Mouse (Mus musculus) NIH3T3 (cell line): ENCODE results near the gene Krtap5-4.
"Not testable (repeated sequence)": the region's sequence is repeated elsewhere in the genome, so short reads cannot be mapped to it uniquely, and the experiment has no call there.

Experiments used
- DNase-seq: peaks from one replicate; pipeline ENCODE4 v3.0.0-alpha.2; 2012; ENCODE audit warnings: low read depth

Krtap5-4 gene

DNA sequence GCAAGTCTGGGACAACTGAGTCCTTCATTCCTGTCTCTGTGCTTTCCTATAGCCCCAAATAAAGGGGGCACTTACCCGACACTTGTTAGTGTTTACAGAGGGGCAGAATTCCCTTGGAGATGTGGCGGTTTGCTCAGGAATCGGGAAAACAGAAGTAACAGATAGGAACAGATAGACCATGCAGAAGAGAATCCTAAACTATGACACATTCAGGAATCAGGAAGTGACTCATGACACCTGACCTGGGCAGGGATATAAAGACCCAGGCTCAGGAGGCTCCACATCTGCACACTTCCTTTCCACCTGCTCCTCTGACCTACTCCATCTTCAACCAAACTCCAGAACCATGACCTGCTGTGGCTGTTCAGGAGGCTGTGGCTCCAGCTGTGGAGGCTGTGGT lies at the start of gene Krtap5-4:
Krtap5-4 (plus strand) TSS at position 301 of the 400 bp plus-strand sequence.
- DNase-seq: no peak

DNA sequence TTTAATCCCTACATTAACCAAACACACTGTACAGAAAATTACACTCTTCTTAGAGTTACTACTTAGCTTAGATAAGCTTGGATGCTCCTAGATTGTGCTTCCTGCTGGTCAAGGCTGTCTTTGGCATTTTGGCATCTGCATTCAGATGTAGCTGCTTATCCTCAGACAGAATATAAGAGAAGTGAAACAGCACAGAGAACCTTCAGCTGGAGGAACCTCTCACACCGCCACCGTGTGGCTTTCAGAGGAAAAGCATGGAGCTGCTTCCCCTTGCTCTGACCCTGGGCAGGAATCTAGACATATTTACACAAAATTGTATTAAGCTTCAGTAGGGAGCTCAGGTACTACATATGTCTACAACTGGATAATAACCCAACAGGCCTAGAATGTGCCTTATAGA lies 47.8 kb upstream of the Krtap5-4 start:
- DNase-seq: peak; percentile 56

DNA sequence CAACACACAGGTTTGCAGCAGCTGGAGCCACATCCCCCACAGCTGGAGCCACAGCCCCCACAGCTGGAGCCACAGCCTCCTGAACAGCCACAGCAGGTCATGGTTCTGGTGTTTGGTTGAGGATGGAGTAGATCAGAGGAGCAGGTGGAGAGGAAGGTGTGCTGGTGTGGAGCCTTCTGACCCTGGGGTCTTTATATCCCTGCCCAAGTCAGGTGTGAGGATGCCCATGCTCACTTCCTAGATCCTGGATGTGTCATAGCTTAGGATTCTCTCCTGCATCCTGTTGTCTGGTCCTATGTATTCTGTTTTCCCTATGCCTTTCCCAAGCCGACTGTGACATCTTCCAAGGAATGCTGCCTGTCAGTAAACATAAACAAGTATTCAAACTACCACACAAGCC lies 45.1 kb upstream of the Krtap5-4 start, which contains the start of gene Gm2431:
Gm2431 (minus strand) TSS at position 101 of the 400 bp plus-strand sequence.
- DNase-seq: not testable (repeated sequence)

GRCm38 (mm10) chr7:142274263-142274662 lies 29.1 kb upstream of the Krtap5-4 start, which contains the start of gene Gm4559:
Gm4559 (minus strand) TSS chr7:142274363.
- DNase-seq: not testable (repeated sequence)

DNA sequence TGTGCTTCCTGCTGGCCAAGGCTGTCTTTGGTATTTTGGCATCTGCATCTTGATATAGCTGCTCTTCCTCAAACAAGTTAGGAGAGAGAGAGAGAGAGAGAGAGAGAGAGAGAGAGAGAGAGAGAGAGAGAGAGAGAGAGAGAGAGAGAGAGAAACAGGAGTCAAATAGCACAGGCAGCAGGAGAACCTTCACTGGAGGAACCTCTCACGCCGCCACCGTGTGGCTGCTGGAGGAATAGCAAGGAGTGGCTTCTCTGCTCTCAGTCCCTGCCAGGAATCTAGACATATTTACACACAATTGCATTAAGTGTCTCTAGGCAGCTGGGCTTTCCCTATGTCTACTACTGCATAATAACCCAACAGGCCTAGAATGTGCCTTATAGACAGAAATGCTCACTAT lies 25.2 kb upstream of the Krtap5-4 start:
- DNase-seq: peak; percentile 77

DNA sequence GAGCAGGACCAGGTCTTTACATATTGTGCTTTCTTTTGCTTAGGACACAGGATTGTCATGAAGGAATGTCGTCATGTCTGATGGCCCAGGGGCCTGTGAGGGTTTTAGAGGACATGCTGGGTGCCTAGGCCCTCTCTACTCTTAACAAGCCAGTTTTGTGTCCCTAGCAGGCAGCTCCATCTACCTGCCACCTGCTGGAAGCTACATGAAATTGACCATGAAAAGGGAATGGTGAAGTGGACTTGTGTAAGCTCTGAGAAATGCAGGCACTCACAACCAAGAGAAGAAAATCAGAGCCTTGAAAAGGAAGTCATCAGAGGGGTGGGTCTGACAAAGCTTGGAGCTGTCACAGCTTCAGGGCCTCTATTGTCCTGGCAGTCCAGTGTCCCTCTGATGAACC lies 24.1 kb upstream of the Krtap5-4 start:
- DNase-seq: peak; percentile 2

DNA sequence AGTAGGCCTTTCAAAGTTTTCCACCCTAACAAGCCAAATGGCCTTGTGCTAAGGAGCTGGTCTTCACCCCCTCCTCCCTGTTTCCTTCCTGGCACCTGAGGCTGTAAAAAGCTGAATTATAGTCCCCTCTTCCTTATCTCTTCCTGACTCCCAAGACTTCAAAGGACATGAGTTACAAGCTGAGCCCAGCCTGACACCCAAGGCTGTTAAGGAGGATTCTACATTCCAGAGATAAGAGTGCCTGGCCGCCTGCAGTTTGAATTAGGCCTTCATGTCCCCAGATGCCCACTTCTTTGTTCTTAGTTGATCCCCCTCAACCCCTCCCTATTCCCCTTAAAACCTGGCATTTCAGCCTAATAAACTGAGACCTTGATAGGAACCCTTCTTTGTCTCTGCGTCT lies 20.5 kb upstream of the Krtap5-4 start:
- not testable (repeated sequence) for DNase-seq

DNA sequence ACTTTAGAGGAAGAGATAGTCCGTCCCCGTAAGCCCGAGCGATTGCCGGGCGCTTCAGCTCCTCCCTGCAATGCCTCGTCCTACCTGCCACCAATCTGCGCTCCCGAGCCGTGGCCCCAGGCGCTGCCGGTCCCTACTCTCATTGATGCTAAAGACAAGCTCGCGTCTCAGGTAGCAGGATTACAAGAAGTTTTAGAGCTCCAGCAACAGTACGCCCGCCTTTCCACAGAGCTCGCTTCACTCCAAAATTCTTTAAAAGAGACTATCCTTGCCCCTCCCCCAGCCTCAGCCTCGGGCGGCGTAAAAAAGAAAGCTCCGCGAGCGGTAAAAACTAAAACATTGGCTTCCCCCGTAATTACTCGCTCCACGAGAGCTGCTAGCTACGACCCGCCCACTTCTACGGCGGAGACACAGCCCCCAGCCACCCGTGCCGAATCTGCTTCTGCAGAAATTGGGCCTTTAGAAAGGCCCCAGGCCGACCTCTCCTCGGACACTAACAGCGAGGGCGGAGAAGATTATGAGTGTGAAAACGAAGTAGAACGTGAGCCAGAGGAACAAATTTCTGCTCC lies 19.2 kb upstream of the Krtap5-4 start:
- peak; percentile 68 for DNase-seq

DNA sequence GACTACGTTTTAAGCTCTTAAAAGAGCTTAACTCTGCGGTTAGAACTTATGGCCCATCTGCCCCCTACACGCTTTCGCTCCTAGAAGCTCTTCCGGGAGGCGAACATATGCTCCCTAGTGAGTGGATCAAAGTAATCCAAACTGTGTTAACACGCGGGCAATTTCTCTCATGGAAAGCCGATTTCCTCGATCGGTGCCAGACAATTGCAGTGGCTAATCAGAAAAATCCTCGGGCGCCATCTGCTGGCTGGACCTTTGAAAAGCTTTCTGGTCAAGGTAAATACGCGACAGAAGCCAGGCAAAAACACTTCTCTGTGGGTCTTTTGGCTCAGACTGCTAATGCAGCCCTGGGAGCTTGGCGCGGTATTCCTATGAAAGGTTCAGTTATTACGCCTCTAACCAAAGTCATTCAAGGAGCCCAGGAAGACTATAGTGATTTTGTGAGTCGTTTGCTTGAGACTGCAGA lies 18.7 kb upstream of the Krtap5-4 start:
- DNase-seq: peak; percentile 93

DNA sequence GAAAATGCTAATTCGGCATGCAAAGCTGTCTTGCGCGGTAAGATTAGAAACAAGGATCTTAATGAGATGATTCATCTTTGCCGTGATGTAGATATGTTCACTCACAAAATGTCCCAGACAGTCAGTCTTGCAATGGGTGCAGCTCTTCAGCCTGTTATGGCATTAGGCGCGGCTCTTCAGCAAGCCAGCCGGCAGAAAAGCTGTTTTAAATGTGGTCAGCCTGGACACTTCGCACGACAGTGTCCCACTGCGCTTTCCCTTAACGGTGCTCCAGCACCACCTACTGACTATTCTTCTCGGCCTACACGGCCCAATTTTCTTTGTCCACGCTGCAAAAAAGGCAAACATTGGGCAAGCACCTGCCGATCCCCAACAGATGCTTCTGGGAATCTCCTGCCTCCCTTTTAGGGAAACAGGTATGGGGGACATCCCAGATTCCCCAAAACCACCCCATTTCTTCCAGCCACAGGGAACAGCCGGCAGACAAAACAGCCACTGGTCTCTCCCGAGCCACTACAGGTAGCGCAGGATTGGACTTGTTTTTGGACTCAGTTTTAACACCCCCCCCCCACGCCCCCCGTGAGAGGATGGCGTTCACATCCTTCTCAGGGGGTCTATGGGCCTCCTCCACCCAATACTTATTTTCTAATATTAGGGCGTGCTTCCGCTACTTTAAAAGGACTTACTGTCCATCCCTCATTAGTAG lies 18.1 kb upstream of the Krtap5-4 start:
- DNase-seq: peak; percentile 35

DNA sequence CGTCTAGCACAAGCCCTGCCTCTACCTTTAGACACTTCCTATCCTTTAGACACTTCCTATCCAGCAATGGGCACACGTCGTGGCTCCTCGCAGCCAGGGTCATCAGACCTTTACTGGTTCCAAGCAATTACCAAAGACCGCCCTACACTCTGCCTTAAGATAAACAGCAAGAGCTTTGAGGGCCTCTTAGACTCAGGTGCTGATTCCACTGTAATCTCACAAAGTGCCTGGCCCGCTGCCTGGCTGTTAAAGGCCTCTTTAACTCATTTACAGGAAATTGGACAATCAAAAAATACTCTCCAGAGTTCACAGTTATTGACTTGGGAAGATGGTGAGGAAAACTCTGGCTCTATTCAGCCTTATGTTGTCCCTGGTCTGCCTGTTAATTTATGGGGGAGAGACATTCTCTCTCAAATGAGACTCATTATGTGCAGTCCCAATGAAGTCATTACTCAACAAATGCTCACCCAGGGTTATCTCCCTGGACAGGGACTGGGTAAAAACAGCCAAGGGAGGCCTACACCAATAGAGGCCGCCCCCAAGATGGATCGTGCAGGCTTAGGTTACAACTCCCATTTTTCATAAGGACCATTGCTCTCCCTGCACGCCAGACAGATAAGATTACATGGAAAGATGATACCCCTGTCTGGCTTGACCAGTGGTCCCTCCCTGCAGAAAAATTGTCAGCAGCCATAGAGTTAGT lies 17.3 kb upstream of the Krtap5-4 start:
- not testable (repeated sequence) for DNase-seq

DNA sequence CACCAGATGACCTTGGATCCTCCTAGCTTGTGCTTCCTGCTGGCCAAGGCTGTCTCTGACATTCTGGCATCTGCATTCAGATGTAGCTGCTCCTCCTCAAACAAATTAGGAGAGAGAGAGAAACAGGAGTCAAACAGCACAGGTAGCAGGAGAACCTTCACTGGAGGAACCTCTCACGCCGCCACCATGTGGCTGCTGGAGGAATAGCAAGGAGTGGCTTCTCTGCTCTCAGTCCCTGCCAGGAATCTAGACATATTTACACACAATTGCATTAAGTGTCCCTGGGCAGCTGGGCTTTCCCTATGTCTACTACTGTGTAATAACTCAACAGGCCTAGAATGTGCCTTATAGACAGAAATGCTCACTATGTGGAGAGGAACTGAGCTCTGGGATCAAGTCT lies 9.5 kb upstream of the Krtap5-4 start:
- DNase-seq: peak; percentile 49

- DNase-seq: no peak
Measured at GRCm38 (mm10) chr7:142295418-142295817, 7.9 kb upstream of the Krtap5-4 start.

- DNase-seq: not testable (repeated sequence)
Measured at GRCm38 (mm10) chr7:142296108-142296507, 7.2 kb upstream of the Krtap5-4 start.

GRCm38 (mm10) chr7:142297018-142297417 lies 6.3 kb upstream of the Krtap5-4 start, which contains the start of gene Krtap5-1:
Krtap5-1 (minus strand) TSS chr7:142297118.
- not testable (repeated sequence) for DNase-seq

DNA sequence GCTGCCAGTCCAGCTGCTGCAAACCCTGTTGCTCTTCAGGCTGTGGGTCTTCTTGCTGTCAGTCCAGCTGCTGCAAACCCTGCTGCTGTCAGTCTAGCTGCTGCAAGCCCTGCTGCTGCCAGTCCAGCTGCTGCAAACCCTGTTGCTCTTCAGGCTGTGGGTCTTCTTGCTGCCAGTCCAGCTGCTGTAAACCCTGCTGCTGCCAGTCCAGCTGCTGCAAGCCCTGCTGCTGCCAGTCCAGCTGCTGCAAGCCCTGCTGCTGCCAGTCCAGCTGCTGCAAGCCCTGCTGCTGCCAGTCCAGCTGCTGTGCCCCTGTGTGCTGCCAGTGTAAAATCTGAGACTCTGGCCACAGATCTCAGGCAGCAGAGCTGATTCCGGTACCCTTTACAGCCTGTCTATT lies 580 bp downstream of the Krtap5-4 start:
- not testable (repeated sequence) for DNase-seq

GRCm38 (mm10) chr7:142314600-142315285 lies 11.4 kb downstream of the Krtap5-4 start:
- DNase-seq: no peak

GRCm38 (mm10) chr7:142316558-142316957 lies 13.2 kb downstream of the Krtap5-4 start:
- peak; percentile 52 for DNase-seq

GRCm38 (mm10) chr7:142317216-142317615 lies 13.9 kb downstream of the Krtap5-4 start:
- DNase-seq: no peak

- no peak for DNase-seq
Measured at GRCm38 (mm10) chr7:142319124-142319523, 15.8 kb downstream of the Krtap5-4 start.

- no peak for DNase-seq
Measured at GRCm38 (mm10) chr7:142320906-142321305, 17.6 kb downstream of the Krtap5-4 start.
